17 mouse cellular contexts compared by ENCODE assay signal in the genomic region with DNA sequence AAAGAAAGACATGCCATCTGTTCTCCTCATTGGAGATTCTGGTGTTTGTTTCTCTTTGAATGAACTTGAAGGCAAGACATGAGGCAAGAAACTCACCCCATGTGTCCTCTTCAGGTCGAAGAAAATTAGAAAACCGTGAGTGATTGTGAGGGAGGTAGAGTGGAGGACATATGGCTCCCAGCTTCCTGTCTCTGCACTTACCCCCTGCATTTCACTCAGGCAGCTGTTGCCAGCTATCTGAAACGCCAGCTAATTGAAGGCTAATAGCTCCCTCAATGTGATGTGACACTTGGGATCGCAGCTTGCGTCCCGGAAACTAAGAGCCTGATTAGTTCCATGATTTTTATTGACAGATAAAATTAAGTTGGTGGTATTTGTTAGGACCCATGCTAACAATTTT.
DNase-seq lines count a peak whose midpoint lies in the region; ATAC-seq lines count a peak whose summit lies in the region.
"Had no signal": no experiment of that assay in that cellular context is flagged by ENCODE, and none has a peak within 500 bp of the region (broad histone marks: within the 10 kb centered on the region; RNA-seq: fewer than 3 reads in every experiment).

No protein-coding gene starts in this region.

- no peaks in the 10 kb centered on the region for H3K4me1 ChIP-seq in neural tube, embryonic 11.5 days (ENCODE audit: control insufficient read depth, insufficient read depth, low read length)
- H3K4me1 ChIP-seq in forebrain, embryonic 14.5 days (ENCODE audit: control insufficient read depth, insufficient read depth, low read length), result 0 out of 2 replicates have a peak, but pooled peaks cover 2% of the 10 kb centered on the region
- H3K4me1 ChIP-seq in hindbrain, embryonic 16.5 days (ENCODE audit: control insufficient read depth, insufficient read depth, low read depth, low read length), result no peaks in the 10 kb centered on the region
- H3K4me1 ChIP-seq in heart, embryonic 11.5 days (ENCODE audit: control insufficient read depth, insufficient read depth, low read length), result no peaks in the 10 kb centered on the region
- H3K4me1 ChIP-seq: heart, embryonic 15.5 days; kidney, embryonic 15.5 days; limb, embryonic 13.5 days; midbrain, embryonic 12.5 days had no signal

- no peak overlapping the region for H3K4me3 ChIP-seq in neural tube, embryonic 11.5 days (ENCODE audit: low read depth, low read length)
- no peak overlapping the region for H3K4me3 ChIP-seq in forebrain, embryonic 14.5 days (ENCODE audit: low read depth, low read length)
- H3K4me3 ChIP-seq in hindbrain, embryonic 16.5 days (ENCODE audit: low read length), result no peak overlapping the region
- H3K4me3 ChIP-seq in heart, embryonic 11.5 days (ENCODE audit: low read depth, low read length), result no peak overlapping the region
- H3K4me3 ChIP-seq: heart, embryonic 15.5 days; kidney, embryonic 15.5 days; limb, embryonic 13.5 days; midbrain, embryonic 12.5 days had no signal

- H3K36me3 ChIP-seq in neural tube, embryonic 11.5 days (ENCODE audit: control insufficient read depth, insufficient read depth, low read length), result no peaks in the 10 kb centered on the region
- no peaks in the 10 kb centered on the region for H3K36me3 ChIP-seq in forebrain, embryonic 14.5 days (ENCODE audit: control insufficient read depth, insufficient read depth, low read length)
- H3K36me3 ChIP-seq in hindbrain, embryonic 16.5 days (ENCODE audit: control insufficient read depth, insufficient read depth, low read length), result no peaks in the 10 kb centered on the region
- H3K36me3 ChIP-seq in heart, embryonic 11.5 days (ENCODE audit: control insufficient read depth, insufficient read depth, low read length), result no peaks in the 10 kb centered on the region
- H3K36me3 ChIP-seq: heart, embryonic 15.5 days; kidney, embryonic 15.5 days; limb, embryonic 13.5 days; midbrain, embryonic 12.5 days had no signal

- DNase-seq in neural tube, embryonic 11.5 days (ENCODE audit: low spot score), result peak; percentile 11
- no peak for DNase-seq in neural tube, embryonic 10.5 days (ENCODE audit: extremely low spot score, low spot score)
- peak; percentile 48 for DNase-seq in forebrain, embryonic 14.5 days (ENCODE audit: low spot score)
- DNase-seq in cerebellum, adult 9-10 months, result no peak
- DNase-seq: adrenal gland, postnatal 14 days; cerebellum, postnatal 25 days; heart, adult 11 months; lung, postnatal 14 days; thymus, postnatal 36 days had no signal

- no peak overlapping the region for H3K4me2 ChIP-seq in neural tube, embryonic 11.5 days (ENCODE audit: low read depth)
- H3K4me2 ChIP-seq in forebrain, embryonic 14.5 days (ENCODE audit: low read length), result no peak overlapping the region
- no peak overlapping the region for H3K4me2 ChIP-seq in hindbrain, embryonic 16.5 days (ENCODE audit: low read length)
- no peak overlapping the region for H3K4me2 ChIP-seq in heart, embryonic 11.5 days
- H3K4me2 ChIP-seq: heart, embryonic 15.5 days; kidney, embryonic 15.5 days; limb, embryonic 13.5 days; midbrain, embryonic 12.5 days had no signal

- 26% methylated on average over 6 of the region's 6 CpGs for WGBS in neural tube, embryonic 11.5 days
- WGBS in forebrain, embryonic 14.5 days, result 45% methylated on average over 6 of the region's 6 CpGs
- 27% methylated on average over 6 of the region's 6 CpGs for WGBS in hindbrain, embryonic 16.5 days
- WGBS in heart, embryonic 11.5 days (ENCODE audit: insufficient replicate concordance), result 33% methylated on average over 6 of the region's 6 CpGs

- no peaks in the 10 kb centered on the region for H3K9me3 ChIP-seq in neural tube, embryonic 11.5 days (ENCODE audit: control insufficient read depth, low read length)
- H3K9me3 ChIP-seq in forebrain, embryonic 14.5 days (replicated peaks; ENCODE audit: control insufficient read depth, low read length), result no peaks in the 10 kb centered on the region
- no peaks in the 10 kb centered on the region for H3K9me3 ChIP-seq in hindbrain, embryonic 16.5 days (ENCODE audit: control insufficient read depth, low read length)
- no peaks in the 10 kb centered on the region for H3K9me3 ChIP-seq in heart, embryonic 11.5 days (replicated peaks; ENCODE audit: control insufficient read depth, low read length)
- H3K9me3 ChIP-seq: heart, embryonic 15.5 days; kidney, embryonic 15.5 days; limb, embryonic 13.5 days; midbrain, embryonic 12.5 days had no signal

- no peak overlapping the region for H3K9ac ChIP-seq in neural tube, embryonic 11.5 days (ENCODE audit: low read length)
- no peak overlapping the region for H3K9ac ChIP-seq in forebrain, embryonic 14.5 days (ENCODE audit: low read length)
- no peak overlapping the region for H3K9ac ChIP-seq in hindbrain, embryonic 16.5 days (ENCODE audit: low read depth, low read length)
- H3K9ac ChIP-seq in heart, embryonic 11.5 days (ENCODE audit: low read depth, low read length), result no peak overlapping the region
- H3K9ac ChIP-seq: heart, embryonic 15.5 days; kidney, embryonic 15.5 days; limb, embryonic 13.5 days; midbrain, embryonic 12.5 days had no signal

- no peaks in the 10 kb centered on the region for H3K27me3 ChIP-seq in neural tube, embryonic 11.5 days (ENCODE audit: control insufficient read depth, insufficient read depth, low read length)
- no peaks in the 10 kb centered on the region for H3K27me3 ChIP-seq in forebrain, embryonic 14.5 days (replicated peaks; ENCODE audit: control insufficient read depth, insufficient read depth, low read length)
- no peaks in the 10 kb centered on the region for H3K27me3 ChIP-seq in hindbrain, embryonic 16.5 days (replicated peaks; ENCODE audit: control insufficient read depth, insufficient read depth, low read length)
- no peaks in the 10 kb centered on the region for H3K27me3 ChIP-seq in heart, embryonic 11.5 days (ENCODE audit: control insufficient read depth, insufficient read depth, low read length)
- H3K27me3 ChIP-seq: CH12.LX; heart, embryonic 15.5 days; kidney, embryonic 15.5 days; limb, embryonic 13.5 days; midbrain, embryonic 12.5 days had no signal

- no peak for ATAC-seq in neural tube, embryonic 11.5 days (ENCODE audit: insufficient read depth, low FRiP score, low TSS enrichment)
- peak; percentile 71 for ATAC-seq in forebrain, embryonic 14.5 days
- peak; percentile 84 for ATAC-seq in hindbrain, embryonic 16.5 days
- no peak for ATAC-seq in erythroblast, adult 5-6 weeks (replicated peaks; ENCODE audit: low FRiP score, poor library complexity, severe bottlenecking)
- no peak for ATAC-seq in heart, embryonic 11.5 days (replicated peaks; ENCODE audit: insufficient number of reproducible peaks, low FRiP score, low TSS enrichment)

- no peak overlapping the region for H3K27ac ChIP-seq in neural tube, embryonic 11.5 days (ENCODE audit: low read depth, low read length)
- no peak overlapping the region for H3K27ac ChIP-seq in forebrain, embryonic 14.5 days (ENCODE audit: low read depth, low read length)
- H3K27ac ChIP-seq in hindbrain, embryonic 16.5 days (ENCODE audit: low read depth, low read length), result no peak overlapping the region
- H3K27ac ChIP-seq in heart, embryonic 11.5 days (ENCODE audit: low read depth, low read length), result no peak overlapping the region
- H3K27ac ChIP-seq: heart, embryonic 15.5 days; kidney, embryonic 15.5 days; limb, embryonic 13.5 days; midbrain, embryonic 12.5 days had no signal

Comparison
In these comparisons a context has a peak if more than half of its experiments do, and no peak if none do; other contexts are left out.
1. DNase-seq: peak in neural tube, embryonic 11.5 days (single experiment) and forebrain, embryonic 14.5 days (single experiment); none in neural tube, embryonic 10.5 days (single experiment) and cerebellum, adult 9-10 months (single experiment).
2. ATAC-seq: peak in forebrain, embryonic 14.5 days (single experiment) and hindbrain, embryonic 16.5 days (single experiment); none in neural tube, embryonic 11.5 days (single experiment), erythroblast, adult 5-6 weeks (single experiment) and heart, embryonic 11.5 days (single experiment).